Mouse (Mus musculus) lung, adult 2 months (tissue): ENCODE measurements around the gene Orai1.

Experiments
- CTCF ChIP-seq: fragments of 200-500 bp; IDR thresholded peaks from 2 replicates; pipeline ENCODE4 v1.5.1; 2011; ENCODE audit warnings: mild to moderate bottlenecking, low read length, control low read depth; ENCODE audit not compliant: insufficient read depth
- POLR2A ChIP-seq: fragments of 200-500 bp; IDR thresholded peaks from 2 replicates; pipeline ENCODE4 v1.6.1; 2011; ENCODE audit warnings: low read depth, mild to moderate bottlenecking, control low read depth, low read length, borderline replicate concordance; ENCODE audit errors: extremely low read depth

GRCm38 (mm10) chr5:123011705-123012104, 3.2 kb upstream of the Orai1 start:
- TF ChIP-seq CTCF, result no peak
- no peak for TF ChIP-seq POLR2A
